Mouse (Mus musculus) B cell, adult 62 days (primary cell): ENCODE results near the gene Gstp1. TPM values are rescaled to one million over a fixed set of nuclear protein-coding genes. Genes with fewer than 3 reads are reported as not detected.

ENCODE experiments used
- total RNA-seq: library from RNA; stranded (reverse); gene quantifications from 4 replicates; pipeline ENCODE4 v1.2.4, GENCODE M21; 2023

The Gstp1 gene
- 137 to 169 TPM (median 145 TPM) in 4 replicates for total RNA-seq

DNA sequence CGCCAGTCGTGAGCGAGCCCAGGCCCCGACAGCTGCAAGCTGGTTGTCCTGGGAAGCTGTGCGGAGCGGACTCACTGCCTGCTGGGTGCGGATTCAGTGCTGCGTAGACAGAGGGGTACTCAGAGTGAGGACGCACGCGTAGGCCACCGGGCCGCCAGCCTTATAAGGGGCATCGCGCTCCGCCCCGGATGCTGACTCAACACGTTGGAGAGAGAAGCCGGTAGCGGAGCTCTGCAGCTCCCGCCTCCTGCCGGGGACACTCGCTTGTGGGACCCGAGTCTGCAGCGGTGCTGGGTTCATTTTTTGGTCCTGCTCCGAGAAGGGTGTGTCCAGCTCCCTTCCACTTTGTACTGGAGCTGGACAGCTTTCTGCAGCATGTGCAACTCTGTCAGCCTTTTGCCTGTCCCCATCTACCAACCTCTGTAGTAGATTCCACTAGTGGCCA lies at the start of gene Gstp1:
Gstp1 (minus strand) TSS at position 198 of the 445 bp plus-strand sequence.

DNA sequence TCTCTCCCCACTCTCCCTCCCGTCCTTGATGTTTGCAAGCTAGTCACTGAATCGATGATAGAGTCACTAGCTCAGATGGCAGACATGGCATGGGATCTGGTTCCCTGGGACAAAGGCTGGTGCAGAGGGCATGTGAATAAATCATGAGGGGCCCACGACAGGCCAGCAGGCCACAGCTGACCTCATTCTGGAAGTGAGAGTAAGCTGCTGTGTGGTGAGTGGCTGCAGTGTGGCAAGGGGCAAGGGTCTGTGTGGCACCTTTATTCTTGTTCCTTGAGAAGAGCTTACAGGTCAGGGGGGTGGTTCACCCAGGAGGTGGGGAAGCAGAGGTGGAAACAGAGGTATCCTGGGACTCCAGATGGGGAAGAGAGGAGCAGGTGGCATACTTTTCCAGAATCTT lies 43.6 kb upstream of the Gstp1 start, which contains the start of gene Cabp2:
Cabp2 (plus strand) TSS at position 185 of the 400 bp plus-strand sequence.

DNA sequence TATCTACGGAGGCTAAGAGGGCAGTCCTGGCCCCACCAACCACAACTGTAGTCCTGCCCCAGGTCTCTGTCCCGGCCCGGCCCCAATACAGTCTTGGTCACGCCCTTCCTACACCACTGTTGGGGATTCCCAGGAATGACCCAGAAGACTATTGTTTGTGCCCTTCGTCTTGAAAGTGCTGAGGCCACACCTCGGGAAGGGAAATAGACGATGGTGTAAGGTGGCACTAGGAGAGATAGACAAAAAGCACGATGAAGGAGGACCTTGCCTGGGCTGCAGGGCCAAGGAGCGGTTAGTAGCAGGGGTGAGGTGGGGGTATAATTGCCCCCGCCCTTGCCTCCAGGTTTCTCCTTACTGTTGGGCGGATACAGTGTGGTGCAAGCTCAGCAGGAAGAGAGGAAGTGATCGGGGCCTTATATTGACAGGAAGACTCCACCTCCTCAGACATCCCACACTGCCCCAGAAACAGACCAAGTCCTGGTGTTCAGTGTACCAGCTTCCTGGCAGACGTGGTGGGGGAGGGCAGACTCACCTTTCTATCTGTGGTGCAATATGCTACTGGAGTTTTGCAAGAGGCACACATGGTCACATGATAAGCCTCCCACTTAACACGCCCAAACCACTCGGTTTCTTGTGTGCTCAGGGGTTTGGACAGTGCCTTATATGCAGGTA lies 21.4 kb upstream of the Gstp1 start, which contains the start of gene Gstp3:
Gstp3 (minus strand) TSS at position 501 of the 672 bp plus-strand sequence.

DNA sequence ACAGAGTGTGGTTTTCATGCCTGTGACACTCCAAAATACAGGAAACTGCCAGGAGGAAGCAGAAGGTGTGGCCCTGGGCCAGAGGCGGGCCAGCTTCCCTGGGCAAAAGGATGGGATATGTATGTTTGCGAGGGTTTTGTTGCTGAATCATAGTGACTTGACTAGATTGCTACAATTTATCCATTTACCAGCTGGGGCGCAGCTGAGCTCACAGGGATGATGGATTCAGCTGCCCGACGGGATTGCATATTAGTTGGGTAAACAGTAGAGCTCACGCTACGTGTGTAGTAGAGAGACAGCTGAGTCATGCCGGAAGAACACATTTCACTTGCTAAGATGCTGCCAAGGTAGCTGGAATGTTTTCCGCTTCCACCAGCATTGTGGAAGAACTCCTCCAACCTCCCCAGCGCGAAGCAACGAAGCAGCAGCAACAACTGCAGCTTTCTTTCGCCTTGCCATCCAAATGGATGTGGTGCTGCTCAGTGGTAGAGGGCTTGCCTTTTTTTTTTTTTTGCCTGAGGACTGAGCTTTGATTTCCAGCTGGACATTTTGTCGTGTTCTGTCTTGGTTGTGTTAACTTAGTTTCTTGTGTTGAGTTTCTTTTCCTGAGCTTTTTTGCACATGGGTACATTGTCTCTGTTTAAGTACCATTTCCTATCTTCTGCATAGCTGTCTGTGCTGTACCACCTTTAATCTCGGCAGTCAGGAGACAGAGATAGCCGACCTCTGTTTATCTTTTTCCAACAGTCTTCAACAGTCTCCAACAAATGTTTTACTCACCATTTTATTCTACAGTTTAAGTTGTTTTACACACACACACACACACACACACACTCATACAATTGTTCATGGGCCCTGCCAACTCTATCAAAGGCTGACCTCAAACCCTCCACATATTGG lies 8.4 kb upstream of the Gstp1 start, which contains the start of gene Gstp2:
Gstp2 (minus strand) TSS at position 58 of the 900 bp plus-strand sequence.

DNA sequence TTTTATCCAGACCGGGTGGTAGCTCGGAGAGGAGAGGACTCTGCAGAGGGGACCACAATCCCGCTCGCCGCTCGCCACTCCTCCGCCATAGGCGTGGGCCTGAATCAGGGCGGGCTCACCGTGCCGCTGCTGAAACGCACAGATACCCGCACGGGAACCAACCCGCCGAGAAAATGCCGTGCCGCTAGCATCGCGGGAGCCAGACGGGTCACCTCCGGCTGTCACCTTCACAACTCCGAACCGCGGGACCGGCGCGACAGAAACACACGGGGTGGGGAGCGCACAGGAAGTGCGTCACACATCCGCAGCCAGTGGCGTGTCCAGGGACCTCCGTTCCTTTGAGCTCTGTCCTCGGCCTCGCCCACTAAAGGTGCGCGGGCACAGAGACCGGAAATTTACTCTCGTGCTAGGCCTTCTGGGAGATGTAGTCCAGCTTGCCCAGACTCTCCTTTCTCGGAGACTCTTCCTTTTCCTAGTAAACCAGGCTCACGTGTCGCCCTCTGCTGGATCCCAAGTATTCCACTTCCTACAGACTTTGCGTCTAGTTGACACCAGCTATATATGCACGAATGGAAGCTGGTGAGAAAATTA lies 25.3 kb downstream of the Gstp1 start, which contains the start of gene Ndufv1:
Ndufv1 (minus strand) TSS at position 375 of the 591 bp plus-strand sequence.

DNA sequence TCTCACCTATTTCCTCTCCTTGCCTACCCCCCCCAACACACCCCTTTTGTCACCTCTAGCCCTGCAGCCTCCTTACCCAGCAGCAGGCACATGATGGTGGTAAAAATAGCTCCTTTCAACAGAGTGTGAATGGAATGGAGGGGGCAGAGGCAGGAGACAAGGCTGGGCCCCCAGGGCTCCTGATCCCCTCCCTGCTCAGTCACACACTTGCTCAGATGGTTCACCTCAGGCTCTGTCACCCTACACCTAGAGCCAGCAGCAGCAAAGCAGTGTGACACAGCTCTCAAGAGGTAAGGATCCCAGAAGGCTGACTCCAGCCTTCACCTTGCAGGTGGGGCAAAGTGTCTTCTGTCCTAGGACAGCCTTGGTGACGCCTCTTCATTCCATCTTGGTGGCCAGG lies 34.7 kb downstream of the Gstp1 start, which contains the start of gene Doc2g:
Doc2g (plus strand) TSS at position 202 of the 400 bp plus-strand sequence.

DNA sequence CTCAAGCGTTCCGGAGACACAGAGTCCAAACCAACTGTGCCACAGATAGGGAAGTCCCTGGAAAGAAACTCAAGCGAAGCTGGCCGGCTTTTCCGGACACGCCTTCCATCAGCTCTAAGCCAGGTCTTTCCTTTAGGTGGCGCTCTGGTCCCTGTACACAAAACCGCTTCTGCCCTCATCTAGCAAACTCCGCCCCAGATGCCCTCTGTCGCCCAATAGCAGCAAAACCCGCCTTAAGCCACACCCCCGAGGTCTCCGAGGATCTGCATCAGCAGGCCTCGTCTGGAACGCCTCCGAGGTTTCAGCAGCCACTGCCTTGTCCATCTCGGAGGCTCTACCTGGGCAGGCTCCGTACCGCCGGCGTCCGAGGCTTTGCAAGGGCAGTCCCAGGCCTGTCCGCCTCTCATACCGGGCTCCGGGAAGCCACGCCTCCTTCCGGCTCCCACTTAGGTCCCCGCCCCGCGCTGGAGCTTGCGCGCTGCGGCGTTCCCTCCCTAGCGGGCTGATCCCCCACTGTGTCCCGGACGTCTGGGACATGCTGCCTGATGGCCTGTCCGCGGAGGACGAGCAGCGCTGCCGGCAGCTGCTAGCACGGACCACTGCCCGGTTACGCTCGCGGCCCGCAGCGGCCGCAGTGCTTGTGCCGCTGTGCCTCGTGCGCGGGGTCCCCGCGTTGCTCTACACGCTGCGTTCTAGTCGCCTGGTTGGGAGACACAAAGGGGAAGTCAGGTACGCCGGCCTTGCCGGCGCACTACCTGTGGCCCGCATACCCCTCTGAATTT lies 37.5 kb downstream of the Gstp1 start, which contains the start of the genes Nudt8 and Gm49405:
Nudt8 (plus strand) TSS at position 462 of the 782 bp plus-strand sequence.
Gm49405 (plus strand) TSS at position 508 of the 782 bp plus-strand sequence.

DNA sequence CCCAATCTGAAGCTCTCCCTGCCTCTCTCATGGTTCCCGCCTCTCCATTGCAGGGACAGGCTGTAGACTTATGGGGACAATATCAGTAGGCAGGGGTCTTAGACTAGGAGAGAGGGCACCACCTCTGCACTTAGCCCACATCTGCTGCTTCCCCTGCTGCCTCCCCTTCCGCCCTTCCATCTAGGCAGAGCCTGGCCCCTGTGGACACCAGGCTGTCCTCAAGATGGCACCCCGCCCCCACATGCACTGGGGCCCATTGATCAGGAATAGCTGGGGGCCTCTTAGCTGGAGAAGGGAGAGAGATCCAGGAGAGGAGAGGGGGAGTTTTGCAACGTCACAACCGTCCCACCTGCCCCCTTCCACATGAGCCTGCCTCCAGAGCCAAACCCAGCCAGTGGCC lies 45.4 kb downstream of the Gstp1 start, which contains the start of gene Tbx10:
Tbx10 (plus strand) TSS at position 337 of the 400 bp plus-strand sequence.

DNA sequence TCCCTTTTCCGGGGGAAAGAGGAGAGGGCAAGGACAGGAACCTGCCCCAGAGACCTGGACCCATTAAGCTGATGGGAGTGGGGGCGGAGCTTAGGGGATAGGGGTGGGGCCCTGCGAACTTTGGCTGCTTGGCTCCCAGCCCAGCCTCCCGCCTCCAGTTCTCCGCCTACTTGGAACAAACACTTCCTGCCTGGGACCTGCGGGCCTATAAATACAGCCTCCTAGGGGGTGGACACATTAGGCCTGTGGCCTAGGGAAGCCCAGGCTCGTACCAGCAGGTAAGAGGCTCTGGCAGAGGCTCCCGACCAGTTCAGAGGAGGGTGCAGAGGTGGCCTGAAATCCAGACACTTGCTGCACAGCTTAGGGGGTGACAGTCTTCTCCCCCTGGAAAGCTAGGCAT lies 51.5 kb downstream of the Gstp1 start, which contains the start of gene Acy3:
Acy3 (plus strand) TSS at position 237 of the 400 bp plus-strand sequence.

Other genes with a start within 250 kb of the Gstp1 start
- gene Chka, start 186.2 kb downstream of the Gstp1 start, total RNA-seq = 65.0 to 81.7 TPM (median 68.1 TPM) in 4 replicates
- 141 to 154 TPM (median 146 TPM) in 4 replicates for gene Tcirg1, start 130.9 kb downstream of the Gstp1 start, total RNA-seq
- 73.8 to 87.1 TPM (median 81.3 TPM) in 4 replicates for gene Ndufs8, start 125.2 kb downstream of the Gstp1 start, total RNA-seq
- gene Aldh3b1, start 108.2 kb downstream of the Gstp1 start, total RNA-seq = 7.6 to 9.4 TPM (median 8.4 TPM) in 4 replicates
- gene Unc93b1, start 102.8 kb downstream of the Gstp1 start, total RNA-seq = 533 to 593 TPM (median 563 TPM) in 4 replicates
- 0.15 TPM in 1 of 4 replicates, not detected in the others for gene Aldh3b3, start 79.3 kb downstream of the Gstp1 start, total RNA-seq
- 0.26 to 0.36 TPM in 2 of 4 replicates, not detected in the others for gene Aldh3b2, start 65.7 kb downstream of the Gstp1 start, total RNA-seq
- not detected in 4 replicates for gene Acy3, start 51.4 kb downstream of the Gstp1 start, total RNA-seq
- not detected in 4 replicates for gene Tbx10, start 45.2 kb downstream of the Gstp1 start, total RNA-seq
- gene Nudt8, start 37.4 kb downstream of the Gstp1 start, total RNA-seq = 16.1 to 21.0 TPM (median 19.8 TPM) in 4 replicates
- 3.1 to 6.8 TPM (median 4.0 TPM) in 4 replicates for gene Gm49405, start 37.4 kb downstream of the Gstp1 start, total RNA-seq
- 7.1 to 12.1 TPM (median 10.4 TPM) in 4 replicates for gene Doc2g, start 34.7 kb downstream of the Gstp1 start, total RNA-seq
- gene Ndufv1, start 25.2 kb downstream of the Gstp1 start, total RNA-seq = 73.3 to 94.8 TPM (median 89.7 TPM) in 4 replicates
- 8.8 to 22.4 TPM (median 15.9 TPM) in 4 replicates for gene Gstp2, start 8.0 kb upstream of the Gstp1 start, total RNA-seq
- gene Gstp3, start 21.6 kb upstream of the Gstp1 start, total RNA-seq = not detected in 4 replicates
- not detected in 4 replicates for gene Cabp2, start 43.6 kb upstream of the Gstp1 start, total RNA-seq
- 119 to 136 TPM (median 129 TPM) in 4 replicates for gene Cdk2ap2, start 59.2 kb upstream of the Gstp1 start, total RNA-seq
- gene Pitpnm1, start 62.0 kb upstream of the Gstp1 start, total RNA-seq = 195 to 200 TPM (median 198 TPM) in 4 replicates
- gene Aip, start 87.9 kb upstream of the Gstp1 start, total RNA-seq = 95.2 to 103 TPM (median 98.9 TPM) in 4 replicates
- 0.14 to 0.31 TPM (median 0.27 TPM) in 3 of 4 replicates, not detected in the other for gene Gpr152, start 101.8 kb upstream of the Gstp1 start, total RNA-seq
- gene Cabp4, start 106.0 kb upstream of the Gstp1 start, total RNA-seq = 0.88 to 1.4 TPM (median 1.2 TPM) in 4 replicates
- gene Coro1b, start 110.6 kb upstream of the Gstp1 start, total RNA-seq = 129 to 166 TPM (median 137 TPM) in 4 replicates
- 341 to 368 TPM (median 348 TPM) in 4 replicates for gene Ptprcap, start 115.6 kb upstream of the Gstp1 start, total RNA-seq
- gene Rps6kb2, start 125.4 kb upstream of the Gstp1 start, total RNA-seq = 50.3 to 55.6 TPM (median 50.9 TPM) in 4 replicates
- gene Carns1, start 137.5 kb upstream of the Gstp1 start, total RNA-seq = 93.0 to 107 TPM (median 97.9 TPM) in 4 replicates
- 255 to 266 TPM (median 262 TPM) in 4 replicates for gene Tbc1d10c, start 153.3 kb upstream of the Gstp1 start, total RNA-seq
- gene Ppp1ca, start 154.1 kb upstream of the Gstp1 start, total RNA-seq = 377 to 398 TPM (median 383 TPM) in 4 replicates
- 51.5 to 59.3 TPM (median 55.6 TPM) in 4 replicates for gene Rad9a, start 163.7 kb upstream of the Gstp1 start, total RNA-seq
- gene Clcf1, start 176.3 kb upstream of the Gstp1 start, total RNA-seq = 141 to 150 TPM (median 148 TPM) in 4 replicates
- 5.9 TPM in 1 of 4 replicates, not detected in the others for gene AC109138.7, start 176.4 kb upstream of the Gstp1 start, total RNA-seq
- 206 to 223 TPM (median 211 TPM) in 4 replicates for gene Pold4, start 193.9 kb upstream of the Gstp1 start, total RNA-seq
- 26.5 to 33.7 TPM (median 27.9 TPM) in 4 replicates for gene Ssh3, start 231.2 kb upstream of the Gstp1 start, total RNA-seq
- gene Ankrd13d, start 245.2 kb upstream of the Gstp1 start, total RNA-seq = 26.4 to 33.1 TPM (median 28.4 TPM) in 4 replicates